Mouse (Mus musculus) kidney, adult 2 months (tissue): ENCODE results near the gene Cdk4. TPM values are rescaled to one million over a fixed set of nuclear protein-coding genes. Genes with fewer than 3 reads are reported as not detected.

ENCODE experiments used
- DNase-seq: peaks from one replicate; pipeline ENCODE4 v3.0.0; 2021
- H3K27ac ChIP-seq: fragments of 200-500 bp; 2 replicates; pipeline ENCODE4 v1.5.1; 2012; ENCODE audit warnings: low read depth, low read length, control low read depth, inconsistent platforms; ENCODE audit not compliant: insufficient read depth
- H3K27me3 ChIP-seq: fragments of 200-500 bp; replicated peaks from 2 replicates; pipeline ENCODE4 v1.6.1; 2012; ENCODE audit warnings: mild to moderate bottlenecking, moderate library complexity, low read length, inconsistent platforms; ENCODE audit not compliant: control insufficient read depth, insufficient read depth
- H3K36me3 ChIP-seq: fragments of 200-500 bp; 2 replicates; pipeline ENCODE4 v1.6.1; 2012; ENCODE audit warnings: mild to moderate bottlenecking, moderate library complexity, low read length, inconsistent platforms; ENCODE audit not compliant: control insufficient read depth, insufficient read depth
- H3K4me1 ChIP-seq: fragments of 200-500 bp; 2 replicates; pipeline ENCODE4 v1.6.1; 2011; ENCODE audit warnings: low read length; ENCODE audit not compliant: control insufficient read depth, insufficient read depth
- H3K4me3 ChIP-seq: fragments of 200-500 bp; 2 replicates; pipeline ENCODE4 v1.5.1; 2011; ENCODE audit warnings: mild to moderate bottlenecking, low read depth, low read length, control low read depth; ENCODE audit not compliant: insufficient read depth
- CTCF ChIP-seq: fragments of 200-500 bp; conservative IDR thresholded peaks from 2 replicates; pipeline ENCODE4 v1.5.1; 2011; ENCODE audit warnings: low read depth, mild to moderate bottlenecking, control low read depth, low read length, moderate library complexity, mixed read lengths; ENCODE audit not compliant: insufficient read depth, insufficient read length
- POLR2A ChIP-seq: fragments of 200-500 bp; IDR thresholded peaks from one replicate; pipeline ENCODE4 v1.6.1; 2011; ENCODE audit warnings: low read depth, low read length, control low read depth
- WGBS: fragments of 180-500 bp; shearing (Covaris S2); methylation state at CpG from one replicate; pipeline ENCODE4 v1.1.7; 2018; 5-methylcytosine and 5-hydroxymethylcytosine counted together
- polyA plus RNA-seq: library from polyadenylated mRNA; depleted of rRNA; stranded (reverse); fragments of >200 nt; gene quantifications from 2 replicates; pipeline ENCODE4 v1.2.3, GENCODE M21; 2012

The Cdk4 gene
- polyA plus RNA-seq, 1 experiment = 216 TPM

GRCm38 (mm10) chr10:127062503-127062902, 831 bp upstream of the Cdk4 start:
- no peak for TF ChIP-seq POLR2A
- TF ChIP-seq CTCF = no peak
- 76% methylated on average over 5 of the region's 5 CpGs for whole genome bisulfite sequencing
- Histone ChIP-seq H3K36me3 (peaks cover 1% of the 10 kb centered on the region), H3K27me3 (no peaks in the 10 kb centered on the region), H3K4me1 (peaks cover 3% of the 10 kb centered on the region), H3K27ac (no peak overlapping the region), H3K4me3 (no peak overlapping the region)
- no peak for DNase-seq

GRCm38 (mm10) chr10:127063913-127064870, 858 bp downstream of the Cdk4 start:
- H3K4me1 ChIP-seq = peaks cover 3% of the 10 kb centered on the region
- H3K27me3 ChIP-seq = no peaks in the 10 kb centered on the region
- H3K27ac ChIP-seq = peak overlapping the region; percentile 79
- TF ChIP-seq POLR2A (no peak), CTCF (no peak)
- peak overlapping the region; percentile 84 for H3K4me3 ChIP-seq
- no peak for DNase-seq
- WGBS = 9% methylated on average over 37 of the region's 37 CpGs
- H3K36me3 ChIP-seq = peaks cover 1% of the 10 kb centered on the region

- H3K27ac ChIP-seq = no peak overlapping the region
Observed at GRCm38 (mm10) chr10:127065981-127066380, 2.6 kb downstream of the Cdk4 start.

GRCm38 (mm10) chr10:127066519-127067018, 3.2 kb downstream of the Cdk4 start:
- Histone ChIP-seq H3K4me3 (no peak overlapping the region), H3K27me3 (no peaks in the 10 kb centered on the region), H3K27ac (no peak overlapping the region), H3K4me1 (peaks cover 3% of the 10 kb centered on the region), H3K36me3 (peaks cover 1% of the 10 kb centered on the region)
- TF ChIP-seq CTCF = no peak
- TF ChIP-seq POLR2A = no peak
- DNase-seq = no peak
- WGBS = 81% methylated on average over 14 of the region's 14 CpGs

More at GRCm38 (mm10) chr10:127065981-127066380, 2.6 kb downstream of the Cdk4 start:
- 61% methylated on average over 9 of the region's 9 CpGs for WGBS
- DNase-seq = peak; percentile 60
- Histone ChIP-seq H3K36me3 (peaks cover 1% of the 10 kb centered on the region), H3K4me1 (peaks cover 3% of the 10 kb centered on the region), H3K27me3 (no peaks in the 10 kb centered on the region), H3K4me3 (no peak overlapping the region)
- TF ChIP-seq POLR2A (no peak), CTCF (no peak)

- no peak overlapping the region for H3K27ac ChIP-seq
- DNase-seq = no peak
- no peak overlapping the region for H3K4me3 ChIP-seq
- H3K36me3 ChIP-seq = peaks cover 1% of the 10 kb centered on the region
- H3K27me3 ChIP-seq = no peaks in the 10 kb centered on the region
- no peak for TF ChIP-seq POLR2A
- TF ChIP-seq CTCF = no peak
- 67% methylated on average over 9 of the region's 9 CpGs for WGBS
- peaks cover 3% of the 10 kb centered on the region for H3K4me1 ChIP-seq
Observed at GRCm38 (mm10) chr10:127068360-127069038, 5.2 kb downstream of the Cdk4 start.

- Histone ChIP-seq H3K4me1 (no peaks in the 10 kb centered on the region; the same call in 1 of the 2 replicates), H3K27ac (peak overlapping the region; percentile 71), H3K36me3 (peaks cover 1% of the 10 kb centered on the region), H3K27me3 (no peaks in the 10 kb centered on the region), H3K4me3 (peak overlapping the region; percentile 86)
- WGBS = 3% methylated on average over 30 of the region's 30 CpGs
- TF ChIP-seq POLR2A = no peak
- no peak for TF ChIP-seq CTCF
- no peak for DNase-seq
Observed at GRCm38 (mm10) chr10:127069281-127070189, 6.2 kb downstream of the Cdk4 start.
